19 mouse cellular contexts compared by ENCODE assay signal in the genomic region with DNA sequence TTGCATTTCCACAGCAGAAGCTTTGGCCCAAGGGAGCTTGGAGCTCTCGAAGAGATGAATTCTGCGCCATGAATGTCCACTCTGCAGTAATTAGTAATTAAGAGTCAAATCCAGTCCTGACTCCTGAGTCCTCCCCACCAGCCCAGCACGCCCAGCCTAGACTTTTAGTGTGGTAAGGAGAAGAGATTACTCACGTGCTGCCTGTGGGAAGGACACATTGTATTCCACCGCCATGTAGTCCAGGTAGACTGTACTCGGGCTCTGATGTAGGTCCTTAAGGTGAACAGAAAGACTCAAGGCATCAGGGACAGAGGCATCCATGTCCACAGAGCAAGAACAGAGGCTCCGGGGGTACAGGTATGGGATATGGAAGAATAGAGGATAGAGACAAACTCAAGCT. TPM values are rescaled to one million over a fixed set of nuclear protein-coding genes. Genes with fewer than 3 reads are reported as not detected.
DNase-seq lines count a peak whose midpoint lies in the region; ATAC-seq and TF ChIP-seq lines count a peak whose summit lies in the region.
"Had no signal": no experiment of that assay in that cellular context is flagged by ENCODE, and none has a peak within 500 bp of the region (broad histone marks: within the 10 kb centered on the region; RNA-seq: fewer than 3 reads in every experiment).

No protein-coding gene starts in this region.

- peak; percentile 92 for DNase-seq in heart, adult 11 months
- DNase-seq in heart, postnatal 14 days, result no peak
- DNase-seq in lung, postnatal 0 days (ENCODE audit: low spot score), result no peak
- DNase-seq in lung, adult 2 months, result no peak
- DNase-seq in embryonic facial prominence, embryonic 10.5 days (ENCODE audit: low spot score), result no peak
- DNase-seq in kidney, adult 18-20 months, result no peak
- DNase-seq: adrenal gland, adult 2 months; cerebellum, adult 8-10 months; right cerebral cortex, adult 18-20 months; thymus, adult 2 months had no signal

- WGBS in lung, postnatal 0 days, result 89% methylated on average over 7 of the region's 7 CpGs
- WGBS in lung, adult 2 months, result 87% methylated on average over 7 of the region's 7 CpGs
- WGBS in embryonic facial prominence, embryonic 10.5 days, result 96% methylated on average over 7 of the region's 7 CpGs
- 83% methylated on average over 7 of the region's 7 CpGs for WGBS in liver, embryonic 15.5 days (ENCODE audit: insufficient replicate concordance)

- no peak for TF ChIP-seq EP300 in lung, postnatal 0 days (IDR thresholded peaks at IDR 0.05)

- no peaks in the 10 kb centered on the region for H3K27me3 ChIP-seq in lung, postnatal 0 days (replicated peaks; ENCODE audit: insufficient read depth, low read length)
- no peaks in the 10 kb centered on the region for H3K27me3 ChIP-seq in embryonic facial prominence, embryonic 10.5 days (replicated peaks; ENCODE audit: low read depth, poor library complexity, severe bottlenecking)
- no peaks in the 10 kb centered on the region for H3K27me3 ChIP-seq in liver, embryonic 15.5 days
- H3K27me3 ChIP-seq: hindbrain, embryonic 15.5 days had no signal

- no peak overlapping the region for H3K9ac ChIP-seq in lung, postnatal 0 days (replicated peaks; ENCODE audit: low read depth)
- no peak overlapping the region for H3K9ac ChIP-seq in liver, embryonic 15.5 days
- H3K9ac ChIP-seq: hindbrain, embryonic 15.5 days had no signal

- H3K4me3 ChIP-seq in lung, postnatal 0 days (ENCODE audit: low read depth, low read length), result no peak overlapping the region
- H3K4me3 ChIP-seq in lung, adult 2 months (replicated peaks; ENCODE audit: extremely low read depth, low read depth, low read length), result no peak overlapping the region
- H3K4me3 ChIP-seq in embryonic facial prominence, embryonic 10.5 days, result peak overlapping the region; percentile 26; the same call in 1 of the 2 replicates
- no peak overlapping the region for H3K4me3 ChIP-seq in liver, embryonic 15.5 days (replicated peaks)
- H3K4me3 ChIP-seq: hindbrain, embryonic 15.5 days had no signal

- peaks cover 19% of the 10 kb centered on the region; the same call in 1 of the 2 replicates for H3K36me3 ChIP-seq in lung, postnatal 0 days (ENCODE audit: insufficient read depth, low read length)
- H3K36me3 ChIP-seq in embryonic facial prominence, embryonic 10.5 days (replicated peaks), result peaks cover 72% of the 10 kb centered on the region
- H3K36me3 ChIP-seq in liver, embryonic 15.5 days (replicated peaks), result peaks cover 67% of the 10 kb centered on the region

- ATAC-seq in lung, postnatal 0 days, result no peak
- ATAC-seq in liver, embryonic 15.5 days (ENCODE audit: insufficient read depth), result no peak
- ATAC-seq in megakaryocyte progenitor cell, adult 5-6 weeks (replicated peaks; ENCODE audit: poor library complexity), result no peak

- H3K27ac ChIP-seq in lung, postnatal 0 days (ENCODE audit: low read length), result 0 out of 2 replicates have a peak overlapping the region, but pooled peaks have one; percentile 20
- no peak overlapping the region; the same call in 1 of the 2 replicates for H3K27ac ChIP-seq in embryonic facial prominence, embryonic 10.5 days (replicated peaks)
- H3K27ac ChIP-seq in liver, embryonic 15.5 days (replicated peaks), result peak overlapping the region; percentile 94

- H3K9me3 ChIP-seq in lung, postnatal 0 days (ENCODE audit: low read length), result no peaks in the 10 kb centered on the region
- no peaks in the 10 kb centered on the region for H3K9me3 ChIP-seq in embryonic facial prominence, embryonic 10.5 days
- H3K9me3 ChIP-seq in liver, embryonic 15.5 days (replicated peaks), result no peaks in the 10 kb centered on the region
- H3K9me3 ChIP-seq: G1E; hindbrain, embryonic 15.5 days had no signal

- no peak for TF ChIP-seq CTCF in lung, postnatal 0 days (IDR thresholded peaks at IDR 0.05)
- TF ChIP-seq CTCF in lung, adult 2 months (IDR thresholded peaks at IDR 0.05; ENCODE audit: insufficient read depth, low read length), result no peak

- intact Hi-C loops in heart, postnatal 14 days (cut with DNase I), result no loop called here

- H3K4me1 ChIP-seq in lung, postnatal 0 days (ENCODE audit: insufficient read depth, low read depth, low read length), result peaks cover 12% of the 10 kb centered on the region; the same call in 1 of the 2 replicates
- H3K4me1 ChIP-seq in lung, adult 2 months (ENCODE audit: control insufficient read depth, insufficient read depth, low read length), result peaks cover 7% of the 10 kb centered on the region
- H3K4me1 ChIP-seq in embryonic facial prominence, embryonic 10.5 days, result peaks cover 35% of the 10 kb centered on the region
- peaks cover 60% of the 10 kb centered on the region for H3K4me1 ChIP-seq in liver, embryonic 15.5 days (replicated peaks)

- H3K4me2 ChIP-seq in lung, postnatal 0 days (replicated peaks; ENCODE audit: low read depth, low read length), result no peak overlapping the region
- H3K4me2 ChIP-seq in liver, embryonic 15.5 days, result no peak overlapping the region
- H3K4me2 ChIP-seq: hindbrain, embryonic 15.5 days had no signal

- TF ChIP-seq POLR2A in lung, adult 2 months (IDR thresholded peaks at IDR 0.05; ENCODE audit: borderline replicate concordance, extremely low read depth, low read depth, low read length), result no peak

RNA-seq across cellular contexts. Expression of a gene that starts 1.1 kb away (rescaled TPM):
- total RNA-seq in heart, postnatal 14 days (2021), result 1 to 10 TPM; 5.6 to 7.5 TPM
- 41.9 and 43.6 TPM in 2 replicates for polyA plus RNA-seq in lung, postnatal 0 days (2015; fragmentation: Nextera tagmentation; extraction: Ambion mirVana)
- 65.6 and 82.8 TPM in 2 replicates for polyA plus RNA-seq in lung, adult 2 months (2012; rRNA removed)
- 5.3 and 7.3 TPM in 2 replicates for polyA plus RNA-seq in embryonic facial prominence, embryonic 10.5 days (2016; fragmentation: Nextera tagmentation; extraction: Ambion mirVana)
- 28.2 and 31.4 TPM in 2 replicates for polyA plus RNA-seq in liver, embryonic 15.5 days (2015; fragmentation: Nextera tagmentation; extraction: Ambion mirVana)
- total RNA-seq in megakaryocyte progenitor cell, adult 5-6 weeks (2015), result 33.1 and 39.3 TPM in 2 replicates
- 15.5 and 25.0 TPM in 2 replicates for total RNA-seq in megakaryocyte progenitor cell, adult 5-6 weeks (2017)

RNA-seq across cellular contexts. Expression of a gene that starts 2.4 kb away (rescaled TPM):
- 10 to 100 TPM; 20.9 to 21.6 TPM for total RNA-seq in heart, postnatal 14 days (2021)
- 57.3 and 61.3 TPM in 2 replicates for polyA plus RNA-seq in lung, postnatal 0 days (2015; fragmentation: Nextera tagmentation; extraction: Ambion mirVana)
- 67.3 and 88.1 TPM in 2 replicates for polyA plus RNA-seq in lung, adult 2 months (2012; rRNA removed)
- polyA plus RNA-seq in embryonic facial prominence, embryonic 10.5 days (2016; fragmentation: Nextera tagmentation; extraction: Ambion mirVana), result 64.9 and 67.2 TPM in 2 replicates
- polyA plus RNA-seq in liver, embryonic 15.5 days (2015; fragmentation: Nextera tagmentation; extraction: Ambion mirVana), result 34.1 and 35.2 TPM in 2 replicates
- 28.6 and 37.5 TPM in 2 replicates for total RNA-seq in megakaryocyte progenitor cell, adult 5-6 weeks (2015)
- total RNA-seq in megakaryocyte progenitor cell, adult 5-6 weeks (2017), result 55.0 and 55.5 TPM in 2 replicates

RNA-seq across cellular contexts. Expression of a gene that starts 7.4 kb away (rescaled TPM):
- 100 to 1,000 TPM; 236 to 287 TPM for total RNA-seq in heart, postnatal 14 days (2021)
- polyA plus RNA-seq in lung, postnatal 0 days (2015; fragmentation: Nextera tagmentation; extraction: Ambion mirVana), result 283 and 286 TPM in 2 replicates
- polyA plus RNA-seq in lung, adult 2 months (2012; rRNA removed), result 152 and 265 TPM in 2 replicates
- 780 and 781 TPM in 2 replicates for polyA plus RNA-seq in embryonic facial prominence, embryonic 10.5 days (2016; fragmentation: Nextera tagmentation; extraction: Ambion mirVana)
- polyA plus RNA-seq in liver, embryonic 15.5 days (2015; fragmentation: Nextera tagmentation; extraction: Ambion mirVana), result 228 and 232 TPM in 2 replicates
- total RNA-seq in megakaryocyte progenitor cell, adult 5-6 weeks (2015), result 1,029 and 1,055 TPM in 2 replicates
- total RNA-seq in megakaryocyte progenitor cell, adult 5-6 weeks (2017), result 1,055 and 1,141 TPM in 2 replicates

RNA-seq across cellular contexts. Expression of a gene that starts 9.7 kb away (rescaled TPM):
- not detected for total RNA-seq in heart, postnatal 14 days (2021)
- 0.14 and 0.17 TPM in 2 replicates for polyA plus RNA-seq in lung, postnatal 0 days (2015; fragmentation: Nextera tagmentation; extraction: Ambion mirVana)
- polyA plus RNA-seq in lung, adult 2 months (2012; rRNA removed), result 0.14 and 5.5 TPM in 2 replicates
- polyA plus RNA-seq in embryonic facial prominence, embryonic 10.5 days (2016; fragmentation: Nextera tagmentation; extraction: Ambion mirVana), result 0.17 TPM in 1 of 2 replicates, not detected in the other
- polyA plus RNA-seq in liver, embryonic 15.5 days (2015; fragmentation: Nextera tagmentation; extraction: Ambion mirVana), result not detected in 2 replicates
- not detected in 2 replicates for total RNA-seq in megakaryocyte progenitor cell, adult 5-6 weeks (2015)
- total RNA-seq in megakaryocyte progenitor cell, adult 5-6 weeks (2017), result 0.95 TPM in 1 of 2 replicates, not detected in the other
- total RNA-seq: adrenal gland, adult 2 months; G1E; granulocyte monocyte progenitor cell, adult 5-6 weeks; layer of hippocampus, adult 18-20 months; liver, adult 2 months had no signal
- polyA plus RNA-seq: brain, embryonic 14.5 days; heart, embryonic 14.5 days; hindbrain, embryonic 15.5 days had no signal

RNA-seq across cellular contexts. Expression of a gene that starts 17.0 kb away (rescaled TPM):
- 10 to 100 TPM; 39.7 to 42.1 TPM for total RNA-seq in heart, postnatal 14 days (2021)
- polyA plus RNA-seq in lung, postnatal 0 days (2015; fragmentation: Nextera tagmentation; extraction: Ambion mirVana), result 36.0 and 37.8 TPM in 2 replicates
- polyA plus RNA-seq in lung, adult 2 months (2012; rRNA removed), result 43.6 and 55.0 TPM in 2 replicates
- 136 and 141 TPM in 2 replicates for polyA plus RNA-seq in embryonic facial prominence, embryonic 10.5 days (2016; fragmentation: Nextera tagmentation; extraction: Ambion mirVana)
- polyA plus RNA-seq in liver, embryonic 15.5 days (2015; fragmentation: Nextera tagmentation; extraction: Ambion mirVana), result 23.9 and 27.2 TPM in 2 replicates
- 140 and 145 TPM in 2 replicates for total RNA-seq in megakaryocyte progenitor cell, adult 5-6 weeks (2015)
- 108 and 123 TPM in 2 replicates for total RNA-seq in megakaryocyte progenitor cell, adult 5-6 weeks (2017)
